Mouse (Mus musculus) forebrain, postnatal 0 days (tissue): ENCODE results near the gene Il17rb. TPM values are rescaled to one million over a fixed set of nuclear protein-coding genes. Genes with fewer than 3 reads are reported as not detected.

Source experiments
- ATAC-seq: fragments of 200-750 bp; cut with Nextera tagmentation; 2 replicates; pipeline ENCODE4 v1.8.0; 2017; ENCODE audit warnings: mild to moderate bottlenecking, moderate library complexity
- DNase-seq: peaks from one replicate; pipeline ENCODE4 v3.0.0-alpha.2; 2015
- H3K27ac ChIP-seq: fragments of 300-500 bp; sonication (generic); 2 replicates; pipeline ENCODE4 v1.5.1; 2014; ENCODE audit warnings: low read depth, mild to moderate bottlenecking, antibody characterized with exemption, low read length, moderate library complexity, mixed read lengths
- H3K27me3 ChIP-seq: fragments of 300-500 bp; sonication (generic); 2 replicates; pipeline ENCODE4 v1.6.1; 2014; ENCODE audit warnings: mild to moderate bottlenecking, low read length, mixed read lengths; ENCODE audit not compliant: insufficient read depth
- H3K36me3 ChIP-seq: fragments of 300-500 bp; sonication (generic); 2 replicates; pipeline ENCODE4 v1.6.1; 2014; ENCODE audit warnings: mild to moderate bottlenecking, moderate library complexity; ENCODE audit not compliant: insufficient read depth
- H3K4me1 ChIP-seq: fragments of 300-500 bp; sonication (generic); 2 replicates; pipeline ENCODE4 v1.6.1; 2014; ENCODE audit warnings: antibody characterized with exemption; ENCODE audit not compliant: insufficient read depth
- H3K4me2 ChIP-seq: fragments of 300-500 bp; sonication (generic); 2 replicates; pipeline ENCODE4 v1.6.1; 2014; ENCODE audit warnings: low read depth, mild to moderate bottlenecking, moderate library complexity
- H3K4me3 ChIP-seq: fragments of 300-500 bp; sonication (generic); 2 replicates; pipeline ENCODE4 v1.5.1; 2014; ENCODE audit warnings: low read depth, low read length, mixed read lengths
- H3K9ac ChIP-seq: fragments of 300-500 bp; sonication (generic); 2 replicates; pipeline ENCODE4 v1.6.1; 2014; ENCODE audit warnings: mild to moderate bottlenecking
- H3K9me3 ChIP-seq: fragments of 300-500 bp; sonication (generic); 2 replicates; pipeline ENCODE4 v1.6.1; 2016; ENCODE audit warnings: low read length
- CTCF ChIP-seq: sonication (generic); IDR thresholded peaks from 2 replicates; pipeline ENCODE4 v1.5.1; 2016; ENCODE audit warnings: antibody characterized with exemption, control low read depth, low read depth
- WGBS: fragments of 180-500 bp; shearing (Covaris S2); extraction: QIAGEN DNeasy Blood & Tissue Kit; methylation state at CpG from one replicate; pipeline ENCODE4 v1.1.7; 2014; 5-methylcytosine and 5-hydroxymethylcytosine counted together
- microRNA-seq, 2 experiments: library from miRNA; unstranded; fragments of <30 nt; microRNA quantifications; one replicate each; pipeline ENCODE4; 2016
- polyA plus RNA-seq: library from polyadenylated mRNA; unstranded; fragments of >200 nt; fragmentation: Nextera tagmentation; extraction: Ambion mirVana; gene quantifications from 2 replicates; pipeline ENCODE4 v1.2.1, GENCODE M21; 2015
- total RNA-seq: library from RNA; depleted of rRNA; stranded (reverse); fragments of >200 nt; gene quantifications from 2 replicates; pipeline ENCODE4 v1.2.3, GENCODE M21; 2014; rRNA removed

Gene Il17rb
- total and polyA plus RNA-seq, 2 experiments from 2014 or later = 0.71 to 1.1 TPM

DNA sequence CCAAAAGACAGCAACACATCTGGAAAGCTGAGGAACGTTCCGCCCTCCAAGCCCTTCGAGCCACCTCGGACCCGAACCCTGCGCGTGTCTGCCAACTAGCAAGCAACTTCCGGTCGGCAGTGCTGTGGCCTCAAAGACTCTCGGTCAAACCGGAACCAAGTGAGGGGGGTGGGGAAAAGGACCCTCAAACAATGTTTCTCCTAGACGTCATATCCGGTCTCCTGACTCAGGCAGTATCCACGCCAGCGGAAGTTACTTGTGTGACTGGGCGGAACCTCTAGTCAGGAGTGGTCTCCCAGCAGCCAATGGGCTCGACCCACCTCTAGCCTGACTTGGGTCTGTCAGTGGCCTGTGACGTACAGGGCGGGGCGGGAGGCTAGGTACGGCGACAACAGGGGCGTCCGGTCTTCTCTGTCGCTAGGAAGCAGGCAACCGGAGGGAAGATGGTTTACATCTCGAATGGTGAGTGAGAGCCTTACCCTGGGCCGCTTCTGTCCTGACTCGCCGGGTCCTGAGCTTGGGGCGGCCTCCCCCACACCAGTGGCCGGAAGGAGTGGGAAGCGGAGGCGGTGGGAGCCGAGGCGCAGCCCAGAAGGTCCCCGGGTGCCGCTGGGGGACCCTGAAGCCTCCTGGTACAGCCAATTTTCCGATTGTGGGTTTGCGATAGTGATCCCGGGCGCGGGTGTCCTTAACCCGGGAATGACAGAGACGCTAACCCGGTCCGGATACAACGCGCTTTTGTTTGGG lies 40.4 kb downstream of the Il17rb start, which contains the start of gene Selenok:
Selenok (plus strand) TSS at position 234 of the 747 bp plus-strand sequence.
- Histone ChIP-seq H3K9me3 (no peaks in the 10 kb centered on the region), H3K4me1 (peaks cover 10% of the 10 kb centered on the region; the same call in 1 of the 2 replicates), H3K27me3 (no peaks in the 10 kb centered on the region), H3K36me3 (peaks cover 28% of the 10 kb centered on the region), H3K4me3 (peak within 1 kb of the TSS; percentile 81), H3K9ac (peak within 1 kb of the TSS; percentile 80), H3K27ac (peak within 1 kb of the TSS; percentile 87), H3K4me2 (peak within 1 kb of the TSS; percentile 58)
- DNase-seq = peak; percentile 98
- WGBS = under 1% methylated on average over 49 of the region's 49 CpGs
- no peak for TF ChIP-seq CTCF
- peak; percentile 100 for ATAC-seq

DNA sequence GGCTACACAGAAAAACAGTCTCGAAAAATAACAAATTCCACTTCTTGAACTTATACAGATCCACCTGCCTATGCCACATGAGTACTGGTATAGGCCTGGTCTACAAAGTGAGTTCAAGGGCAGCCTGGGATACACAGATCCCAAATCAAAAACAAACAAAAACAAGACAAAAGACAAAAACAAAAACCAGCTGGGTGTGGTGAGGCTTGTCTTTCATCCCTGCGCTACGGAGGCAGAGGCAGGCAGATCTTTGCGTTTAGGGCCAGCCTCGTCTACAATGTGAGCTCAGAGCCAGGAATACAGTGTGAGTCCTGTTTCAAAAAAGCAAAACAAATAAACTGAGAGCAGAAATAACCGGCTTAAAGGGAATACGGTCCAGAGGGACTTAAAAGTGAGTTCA lies 41.1 kb downstream of the Il17rb start:
- Histone ChIP-seq H3K4me3 (peak overlapping the region; percentile 81), H3K27ac (peak overlapping the region; percentile 69; the same call in 1 of the 2 replicates), H3K4me1 (peaks cover 10% of the 10 kb centered on the region; the same call in 1 of the 2 replicates), H3K27me3 (no peaks in the 10 kb centered on the region), H3K9me3 (0 out of 2 replicates have a peak, but pooled peaks cover 3% of the 10 kb centered on the region), H3K4me2 (peak overlapping the region; percentile 58), H3K36me3 (peaks cover 21% of the 10 kb centered on the region), H3K9ac (peak overlapping the region; percentile 80)
- ATAC-seq (peak; percentile 0; the same call in 1 of the 2 replicates), DNase-seq (no peak)
- TF ChIP-seq CTCF = no peak
- WGBS = 71% methylated on average over 7 of the region's 7 CpGs

DNA sequence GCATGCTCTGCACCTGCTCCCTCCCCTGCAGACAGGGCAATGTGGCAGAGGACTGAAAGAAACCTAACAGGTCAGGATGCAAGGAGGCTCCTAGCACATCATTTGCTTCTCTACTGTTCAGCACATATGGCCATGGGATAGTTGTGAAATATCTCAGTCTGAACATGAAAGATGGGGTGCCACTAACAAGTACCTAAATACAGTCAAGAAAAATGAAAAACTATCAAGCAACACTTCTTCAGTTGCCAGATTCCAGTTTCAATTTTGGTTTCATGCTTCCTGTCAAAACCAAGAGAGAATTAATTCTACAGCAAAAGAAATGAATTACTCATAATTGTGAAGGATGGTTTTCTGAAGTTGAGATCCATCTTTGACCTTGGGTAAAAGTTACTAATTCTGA lies 51.3 kb downstream of the Il17rb start:
- H3K9me3 ChIP-seq = no peaks in the 10 kb centered on the region
- no peaks in the 10 kb centered on the region for H3K36me3 ChIP-seq
- no peaks in the 10 kb centered on the region for H3K4me1 ChIP-seq
- H3K27me3 ChIP-seq = no peaks in the 10 kb centered on the region
- no peak for ATAC-seq
- no peak for TF ChIP-seq CTCF
- DNase-seq = no peak
- no peak overlapping the region for H3K27ac ChIP-seq
- H3K9ac ChIP-seq = no peak overlapping the region
- H3K4me3 ChIP-seq = no peak overlapping the region
- H3K4me2 ChIP-seq = no peak overlapping the region

DNA sequence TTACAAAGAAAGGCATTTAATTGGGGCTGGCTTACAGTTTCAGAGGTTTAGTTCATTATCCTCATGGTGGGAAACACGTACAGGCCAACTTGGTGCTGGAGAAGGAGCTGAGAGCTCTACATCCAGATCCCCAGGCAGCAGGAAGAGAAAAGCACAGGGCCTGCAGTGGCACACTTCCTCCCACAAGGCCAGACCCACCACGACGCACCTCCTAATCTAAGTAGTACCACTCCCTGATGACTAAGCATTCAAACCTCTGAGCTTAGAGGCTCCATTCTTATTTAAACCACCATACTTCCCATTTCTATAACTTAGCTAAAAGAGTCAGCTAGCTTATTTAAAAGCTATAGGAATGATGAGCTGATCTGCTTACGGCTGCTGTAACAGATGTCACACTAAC lies 57.9 kb downstream of the Il17rb start:
- no peaks in the 10 kb centered on the region for H3K9me3 ChIP-seq
- 76% methylated on average over 4 of the region's 4 CpGs for WGBS
- ATAC-seq (no peak), DNase-seq (no peak)
- no peak overlapping the region for H3K27ac ChIP-seq
- no peaks in the 10 kb centered on the region for H3K4me1 ChIP-seq
- no peak for TF ChIP-seq CTCF
- H3K36me3 ChIP-seq = no peaks in the 10 kb centered on the region; the same call in 1 of the 2 replicates
- H3K4me2 ChIP-seq = no peak overlapping the region
- no peak overlapping the region for H3K4me3 ChIP-seq
- no peak overlapping the region for H3K9ac ChIP-seq
- H3K27me3 ChIP-seq = no peaks in the 10 kb centered on the region

DNA sequence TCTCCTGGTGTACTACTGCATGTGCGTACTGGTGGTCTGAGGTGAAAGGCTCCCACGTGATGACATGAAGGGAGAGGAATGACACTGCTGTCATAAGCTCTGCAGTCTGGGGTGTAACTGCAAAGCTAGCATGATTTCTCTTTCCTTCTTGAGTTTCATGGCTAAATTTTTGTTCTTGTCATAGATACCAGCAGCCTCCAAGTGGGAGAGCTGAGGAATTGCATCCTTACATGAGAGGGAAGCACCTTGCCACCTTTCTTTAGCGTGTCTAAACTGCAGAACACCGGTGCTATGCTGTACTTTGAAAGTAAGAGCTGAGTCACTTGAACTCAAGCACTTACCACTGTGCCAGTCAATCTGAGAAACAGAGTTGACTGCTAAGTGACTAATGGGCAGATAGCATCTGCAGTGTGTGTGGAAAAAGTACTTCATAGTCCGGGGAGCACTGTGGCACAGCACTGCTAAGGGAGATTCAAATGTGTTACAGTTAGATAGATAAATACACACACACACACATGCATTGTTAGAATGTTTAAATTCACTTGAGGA lies 61.9 kb downstream of the Il17rb start:
- 74% methylated on average over 5 of the region's 5 CpGs for WGBS
- no peak for DNase-seq
- H3K27me3 ChIP-seq = no peaks in the 10 kb centered on the region
- peak; percentile 54 for TF ChIP-seq CTCF
- H3K4me2 ChIP-seq = no peak overlapping the region
- no peak for ATAC-seq
- H3K4me1 ChIP-seq = no peaks in the 10 kb centered on the region
- no peak overlapping the region for H3K4me3 ChIP-seq
- no peaks in the 10 kb centered on the region for H3K9me3 ChIP-seq
- no peaks in the 10 kb centered on the region; the same call in 1 of the 2 replicates for H3K36me3 ChIP-seq
- H3K9ac ChIP-seq = no peak overlapping the region
- no peak overlapping the region for H3K27ac ChIP-seq

Small RNA genes within 50 kb of the gene (microRNA-seq; reads per million reads assigned to microRNA genes)
- gene Mir6947 = 0 reads per million in 2 experiments

Other genes with a start within 250 kb of the Il17rb start
- 95.6 and 154 TPM in 2 replicates for gene Selenok, start 40.6 kb downstream of the Il17rb start, total RNA-seq
- 446 and 494 TPM in 2 replicates for gene Selenok, start 40.6 kb downstream of the Il17rb start, polyA plus RNA-seq
- 58.3 and 68.6 TPM in 2 replicates for gene Actr8, start 30.6 kb downstream of the Il17rb start, total RNA-seq
- 38.6 and 49.2 TPM in 2 replicates for gene Actr8, start 30.6 kb downstream of the Il17rb start, polyA plus RNA-seq
- gene Chdh, start 127 bp upstream of the Il17rb start, total RNA-seq = 0.86 and 1.5 TPM in 2 replicates
- gene Chdh, start 127 bp upstream of the Il17rb start, polyA plus RNA-seq = 0.21 TPM in 2 replicates